Mouse (Mus musculus) neural tube, embryonic 11.5 days (tissue): Measurements from ENCODE around the gene Sec24a. TPM values are rescaled to one million over a fixed set of nuclear protein-coding genes. Genes with fewer than 3 reads are reported as not detected.
"Not testable (repeated sequence)": the region's sequence is repeated elsewhere in the genome, so short reads cannot be mapped to it uniquely, and the experiment has no call there.

ENCODE experiments used
- ATAC-seq: fragments of 200-750 bp; cut with Nextera tagmentation; 2 replicates; pipeline ENCODE4 v1.8.0; 2017; ENCODE audit warnings: moderate number of reproducible peaks, mild to moderate bottlenecking, moderate TSS enrichment, moderate library complexity; ENCODE audit not compliant: insufficient read depth, low FRiP score, low TSS enrichment
- DNase-seq: peaks from one replicate; pipeline ENCODE4 v3.0.0-alpha.2; 2015; ENCODE audit warnings: low spot score
- H3K27ac ChIP-seq: fragments of 300-500 bp; sonication (generic); 2 replicates; pipeline ENCODE4 v1.5.1; 2014; ENCODE audit warnings: low read depth, mild to moderate bottlenecking, low read length
- H3K27me3 ChIP-seq: fragments of 300-500 bp; sonication (generic); 2 replicates; pipeline ENCODE4 v1.6.1; 2014; ENCODE audit warnings: mild to moderate bottlenecking, low read length, mixed read lengths; ENCODE audit not compliant: control insufficient read depth, insufficient read depth
- H3K36me3 ChIP-seq: fragments of 300-500 bp; sonication (generic); 2 replicates; pipeline ENCODE4 v1.6.1; 2014; ENCODE audit warnings: mild to moderate bottlenecking, low read length, moderate library complexity, mixed read lengths; ENCODE audit not compliant: control insufficient read depth, insufficient read depth
- H3K4me1 ChIP-seq: fragments of 300-500 bp; sonication (generic); 2 replicates; pipeline ENCODE4 v1.6.1; 2014; ENCODE audit warnings: low read length, mixed read lengths; ENCODE audit not compliant: control insufficient read depth, insufficient read depth
- H3K4me2 ChIP-seq: fragments of 300-500 bp; sonication (generic); 2 replicates; pipeline ENCODE4 v1.6.1; 2014; ENCODE audit warnings: low read depth, mild to moderate bottlenecking, moderate library complexity
- H3K4me3 ChIP-seq: fragments of 300-500 bp; sonication (generic); 2 replicates; pipeline ENCODE4 v1.5.1; 2014; ENCODE audit warnings: low read depth, low read length
- H3K9ac ChIP-seq: fragments of 300-500 bp; sonication (generic); 2 replicates; pipeline ENCODE4 v1.6.1; 2014; ENCODE audit warnings: mild to moderate bottlenecking, low read length
- H3K9me3 ChIP-seq: fragments of 300-500 bp; sonication (generic); 2 replicates; pipeline ENCODE4 v1.6.1; 2016; ENCODE audit warnings: low read length; ENCODE audit not compliant: control insufficient read depth
- WGBS: fragments of 180-500 bp; shearing (Covaris S2); extraction: QIAGEN DNeasy Blood & Tissue Kit; methylation state at CpG from one replicate; pipeline ENCODE4 v1.1.7; 2014; 5-methylcytosine and 5-hydroxymethylcytosine counted together
- polyA plus RNA-seq: library from polyadenylated mRNA; unstranded; fragments of >200 nt; fragmentation: Nextera tagmentation; extraction: Ambion mirVana; gene quantifications from 2 replicates; pipeline ENCODE4 v1.2.1, GENCODE M21; 2014

The Sec24a gene
- polyA plus RNA-seq, 1 experiment from 2014 or later: 14.9 TPM

DNA sequence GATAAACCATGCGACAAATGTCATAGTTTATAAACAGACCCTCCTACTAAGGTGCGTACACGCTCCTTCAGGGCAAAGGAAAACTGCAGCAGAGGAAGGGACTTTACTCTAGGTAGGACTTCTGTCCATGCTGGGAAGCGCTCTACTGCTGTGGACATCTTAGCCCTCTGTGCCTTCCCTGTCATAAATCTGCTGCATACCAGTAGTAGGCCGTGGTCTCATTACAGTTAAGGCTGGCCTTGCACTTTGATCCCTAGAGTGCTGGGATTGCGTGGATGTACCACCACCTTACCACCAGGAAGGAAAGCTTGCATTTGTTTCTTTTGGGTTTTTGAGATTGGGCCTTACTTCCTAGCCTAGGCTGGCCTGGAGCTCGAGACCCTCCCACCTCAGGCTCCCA lies 27.2 kb upstream of the Sec24a start:
- WGBS: 95% methylated on average over 7 of the region's 7 CpGs
- H3K4me1 ChIP-seq: no peaks in the 10 kb centered on the region
- no peak overlapping the region for H3K4me3 ChIP-seq
- no peaks in the 10 kb centered on the region for H3K36me3 ChIP-seq
- no peaks in the 10 kb centered on the region for H3K27me3 ChIP-seq
- H3K9me3 ChIP-seq: no peaks in the 10 kb centered on the region
- no peak overlapping the region for H3K9ac ChIP-seq
- DNase-seq (no peak), ATAC-seq (no peak)
- no peak overlapping the region for H3K4me2 ChIP-seq
- no peak overlapping the region for H3K27ac ChIP-seq

GRCm38 (mm10) chr11:51789735-51790134 lies 26.3 kb upstream of the Sec24a start:
- H3K4me1 ChIP-seq, H3K27ac ChIP-seq, H3K9me3 ChIP-seq, H3K4me3 ChIP-seq, H3K27me3 ChIP-seq, H3K4me2 ChIP-seq, H3K36me3 ChIP-seq, H3K9ac ChIP-seq, ATAC-seq, DNase-seq: not testable (repeated sequence)
- WGBS: 84% methylated on average over 4 of the region's 4 CpGs

DNA sequence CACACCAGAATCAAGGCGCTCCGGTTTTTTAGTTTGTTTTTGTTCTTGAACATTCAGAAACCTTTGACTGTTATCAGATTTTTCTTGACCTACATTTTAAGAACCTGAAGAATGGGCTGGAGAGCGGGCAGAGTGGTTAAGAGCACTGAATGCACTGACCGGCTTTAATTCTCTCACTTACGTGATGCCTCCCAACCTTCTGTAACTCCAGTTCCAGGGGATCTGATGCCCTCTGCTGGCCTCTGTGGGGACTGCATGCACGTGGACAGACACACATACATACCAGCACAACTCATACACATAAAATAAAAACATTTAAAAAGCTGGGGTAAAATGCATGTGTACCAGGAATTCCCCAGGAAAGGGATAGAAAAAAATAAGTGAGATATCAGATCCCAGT lies 22.5 kb upstream of the Sec24a start:
- Histone ChIP-seq H3K4me3 (no peak overlapping the region), H3K27ac (no peak overlapping the region), H3K9ac (no peak overlapping the region), H3K9me3 (no peaks in the 10 kb centered on the region), H3K4me2 (no peak overlapping the region), H3K4me1 (no peaks in the 10 kb centered on the region), H3K36me3 (no peaks in the 10 kb centered on the region), H3K27me3 (no peaks in the 10 kb centered on the region)
- ATAC-seq (no peak), DNase-seq (peak; percentile 44)
- WGBS: 91% methylated on average over 6 of the region's 6 CpGs

GRCm38 (mm10) chr11:51782721-51783120 lies 19.3 kb upstream of the Sec24a start:
- Histone ChIP-seq H3K9ac (no peak overlapping the region), H3K9me3 (no peaks in the 10 kb centered on the region), H3K36me3 (no peaks in the 10 kb centered on the region), H3K27me3 (no peaks in the 10 kb centered on the region), H3K4me2 (no peak overlapping the region), H3K4me1 (no peaks in the 10 kb centered on the region), H3K27ac (no peak overlapping the region), H3K4me3 (no peak overlapping the region)
- DNase-seq (no peak), ATAC-seq (no peak)
- 89% methylated on average over 6 of the region's 6 CpGs for WGBS

GRCm38 (mm10) chr11:51780773-51781267 lies 17.4 kb upstream of the Sec24a start:
- 93% methylated on average over 9 of the region's 9 CpGs for WGBS
- H3K4me2 ChIP-seq: no peak overlapping the region
- no peaks in the 10 kb centered on the region for H3K4me1 ChIP-seq
- DNase-seq (no peak), ATAC-seq (no peak)
- H3K36me3 ChIP-seq: no peaks in the 10 kb centered on the region
- H3K27ac ChIP-seq: no peak overlapping the region
- no peak overlapping the region for H3K4me3 ChIP-seq
- H3K9me3 ChIP-seq: no peaks in the 10 kb centered on the region
- no peaks in the 10 kb centered on the region for H3K27me3 ChIP-seq
- H3K9ac ChIP-seq: no peak overlapping the region

DNA sequence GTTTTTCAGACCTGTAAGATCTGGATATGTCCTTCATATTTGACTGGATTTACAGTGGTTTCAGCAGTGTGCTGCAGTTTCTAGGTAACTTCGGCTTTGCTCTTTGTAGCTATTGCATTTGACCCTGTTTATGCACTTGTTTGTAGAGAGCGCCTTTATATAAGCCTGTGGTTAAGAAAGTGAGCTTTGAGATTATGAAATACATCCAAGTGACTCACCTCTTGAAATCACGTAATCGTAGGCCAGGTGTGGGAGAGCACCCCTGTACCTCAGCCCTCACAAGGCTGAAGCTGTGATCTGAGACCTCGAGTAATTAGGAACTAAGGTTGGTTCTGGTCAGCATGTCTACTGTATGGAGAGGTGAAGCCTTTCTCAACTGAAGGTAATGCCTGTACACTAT lies 14.0 kb upstream of the Sec24a start:
- Histone ChIP-seq H3K36me3 (no peaks in the 10 kb centered on the region), H3K27ac (no peak overlapping the region), H3K9me3 (no peaks in the 10 kb centered on the region), H3K4me3 (no peak overlapping the region), H3K4me1 (no peaks in the 10 kb centered on the region), H3K4me2 (no peak overlapping the region), H3K9ac (no peak overlapping the region), H3K27me3 (no peaks in the 10 kb centered on the region)
- DNase-seq (no peak), ATAC-seq (no peak)
- WGBS: 94% methylated on average over 5 of the region's 5 CpGs

- Histone ChIP-seq H3K4me3 (no peak overlapping the region), H3K4me2 (no peak overlapping the region), H3K27me3 (no peaks in the 10 kb centered on the region), H3K36me3 (no peaks in the 10 kb centered on the region), H3K9ac (no peak overlapping the region), H3K9me3 (no peaks in the 10 kb centered on the region), H3K27ac (no peak overlapping the region), H3K4me1 (no peaks in the 10 kb centered on the region)
- ATAC-seq: no peak
- 96% methylated on average over 3 of the region's 3 CpGs for WGBS
- no peak for DNase-seq
Observed at GRCm38 (mm10) chr11:51775507-51775906, 12.1 kb upstream of the Sec24a start.

DNA sequence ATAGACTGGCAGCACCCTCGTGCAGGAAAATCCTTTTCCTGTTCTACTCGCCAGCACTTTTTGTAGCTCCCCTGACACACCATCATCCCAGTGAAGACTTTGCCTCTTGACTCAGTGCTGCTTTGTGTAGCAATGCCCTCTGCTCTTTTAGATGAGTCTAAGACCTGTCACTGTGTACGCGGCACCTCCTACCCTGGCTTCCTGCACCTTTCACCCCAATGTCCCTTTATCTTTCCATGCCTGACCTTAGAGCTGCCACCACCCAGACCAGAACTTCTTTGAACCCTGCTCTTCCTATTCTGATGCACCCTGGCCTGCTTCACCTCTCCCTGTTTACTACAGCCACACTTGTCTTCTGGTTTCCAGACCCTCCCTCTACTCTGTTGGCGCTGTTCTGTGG lies 4.9 kb upstream of the Sec24a start:
- DNase-seq (no peak), ATAC-seq (no peak)
- 84% methylated on average over 5 of the region's 5 CpGs for WGBS
- Histone ChIP-seq H3K4me3 (no peak overlapping the region), H3K27me3 (no peaks in the 10 kb centered on the region), H3K9ac (peak overlapping the region; percentile 22; the same call in 1 of the 2 replicates), H3K4me2 (no peak overlapping the region), H3K9me3 (no peaks in the 10 kb centered on the region), H3K4me1 (peaks cover 6% of the 10 kb centered on the region), H3K36me3 (no peaks in the 10 kb centered on the region), H3K27ac (no peak overlapping the region)

- H3K27me3 ChIP-seq: no peaks in the 10 kb centered on the region
- H3K9ac ChIP-seq: no peak overlapping the region
- no peak overlapping the region for H3K4me3 ChIP-seq
- no peaks in the 10 kb centered on the region for H3K9me3 ChIP-seq
- no peak overlapping the region for H3K27ac ChIP-seq
- no peak overlapping the region for H3K4me2 ChIP-seq
- no peaks in the 10 kb centered on the region for H3K36me3 ChIP-seq
- DNase-seq: no peak
- ATAC-seq: no peak
- 84% methylated on average over 8 of the region's 8 CpGs for WGBS
- peaks cover 6% of the 10 kb centered on the region for H3K4me1 ChIP-seq
Observed at GRCm38 (mm10) chr11:51767579-51768220, 4.3 kb upstream of the Sec24a start.
